Mouse (Mus musculus) embryonic stem cell, embryonic (primary cell): ENCODE data around the gene H2-T22.

ENCODE experiments used
- CTCF ChIA-PET, 4 experiments: fragments of 300-600 bp in 2 of 4; fragments of 350-600 bp in 2 of 4; sonication (Branson Sonifier 250); formaldehyde crosslinking; loops; one replicate each; lab custom pipeline; 2022; ENCODE audit warnings: inconsistent platforms in 2 of 4; lab: Charles Lee
- POLR2A ChIA-PET, 4 experiments: fragments of 300-600 bp in 2 of 4; fragments of 350-600 bp in 2 of 4; sonication (Branson Sonifier 250); formaldehyde crosslinking; loops; one replicate each; lab custom pipeline; 2022; ENCODE audit warnings: antibody characterized with exemption in 4 of 4, inconsistent platforms in 1 of 4; lab: Charles Lee

The H2-T22 gene

DNA sequence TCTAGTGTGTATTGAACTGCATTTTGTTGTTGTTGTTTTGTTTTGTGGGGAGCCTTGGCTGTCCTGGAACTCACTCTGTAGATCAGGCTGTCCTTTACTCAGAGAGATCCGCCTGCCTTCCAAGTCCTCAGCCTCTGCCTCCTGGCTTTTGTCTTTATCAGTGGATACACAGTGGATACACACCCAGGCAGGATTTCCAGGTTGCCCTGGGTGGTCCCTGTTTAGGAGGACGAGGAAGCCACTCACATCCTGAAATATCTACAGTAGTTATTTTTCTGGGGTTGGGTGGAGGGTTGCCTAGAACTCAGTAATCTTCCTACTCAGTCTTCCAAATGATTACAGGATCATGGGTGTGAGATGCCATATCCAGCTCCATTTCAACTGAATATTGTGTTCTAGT lies 23.6 kb downstream of the H2-T22 start:
- CTCF ChIA-PET = interaction anchor here in 2 of 4 experiments (0.7 to 2.3 kb wide), 3 partner anchors 22 to 42 kb away, joined by 4 to 8 read pairs (median 8); no protein-coding TSS in a partner anchor

GRCm38 (mm10) chr17:36017046-36017445 lies 25.5 kb downstream of the H2-T22 start:
- POLR2A ChIA-PET = interaction anchor here in 2 of 4 experiments (1.2 to 4.2 kb wide), 2 partner anchors 13 to 14 kb away, joined by 5 to 29 read pairs; no protein-coding TSS in a partner anchor
- CTCF ChIA-PET = interaction anchor here in 1 of 4 experiments (0.6 to 2.3 kb wide), 5 partner anchors 16 to 876 kb away, joined by 3 to 7 read pairs (median 4); no protein-coding TSS in a partner anchor

More for the DNA sequence above, 23.6 kb downstream of the H2-T22 start:
- POLR2A ChIA-PET = interaction anchor here in 1 of 4 experiments (2.3 to 2.6 kb wide), 2 partner anchors 14 to 16 kb away, joined by 10 to 15 read pairs; no protein-coding TSS in a partner anchor

- CTCF ChIA-PET = interaction anchor here in 1 of 4 experiments (0.5 to 2.4 kb wide), 3 partner anchors 9 to 145 kb away, joined by 3 to 8 read pairs (median 5); no protein-coding TSS in a partner anchor
- POLR2A ChIA-PET = interaction anchor here in 2 of 4 experiments (2.8 to 4.2 kb wide), 2 partner anchors 9 to 11 kb away, joined by 10 to 29 read pairs; no protein-coding TSS in a partner anchor
Observed at GRCm38 (mm10) chr17:36014977-36015376, 27.6 kb downstream of the H2-T22 start.

GRCm38 (mm10) chr17:36004409-36004808 lies 38.1 kb downstream of the H2-T22 start:
- CTCF ChIA-PET = interaction anchor here in 3 of 4 experiments (0.6 to 1.9 kb wide), 6 partner anchors 8 to 749 kb away, joined by 3 to 9 read pairs (median 6); partner anchors contain the start of gene H2-T23 (in 1 of the 3)
- POLR2A ChIA-PET = interaction anchor here (0.6 to 5.1 kb wide), 10 partner anchors 12 to 171 kb away, joined by 3 to 29 read pairs (median 4); partner anchors contain the start of gene H2-T24 (in 1 of the 4)

DNA sequence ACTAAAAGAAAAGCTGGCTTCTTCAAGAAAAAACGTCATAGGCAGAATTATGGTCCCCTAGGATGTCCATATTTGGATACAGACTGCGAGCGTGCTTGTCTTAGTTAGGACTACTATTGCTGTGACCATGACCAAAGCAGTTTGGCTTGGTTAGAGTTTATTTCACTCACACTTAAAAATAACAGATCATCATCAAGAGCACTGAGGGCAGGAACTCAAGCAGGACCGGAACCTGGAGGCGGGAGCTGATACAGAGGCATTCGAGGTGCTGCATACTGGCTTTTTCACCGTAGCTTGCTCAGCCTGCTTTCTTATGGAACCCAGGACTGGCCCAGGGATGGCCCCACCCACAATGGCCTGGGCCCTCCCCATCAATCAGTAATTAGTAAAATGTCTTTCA lies 39.2 kb downstream of the H2-T22 start:
- ChIA-PET CTCF (interaction anchor here in 1 of 4 experiments (0.8 to 1.9 kb wide), 4 partner anchors 9 to 58 kb away, joined by 3 to 9 read pairs (median 4); partner anchors contain the start of genes H2-T23 and H2-T24), POLR2A (interaction anchor here in 3 of 4 experiments (0.7 to 5.1 kb wide), 11 partner anchors 10 to 170 kb away, joined by 3 to 29 read pairs (median 5); partner anchors contain the start of genes H2-T24 (in 2 of the 3) and Nrm (in 1 of the 3))

DNA sequence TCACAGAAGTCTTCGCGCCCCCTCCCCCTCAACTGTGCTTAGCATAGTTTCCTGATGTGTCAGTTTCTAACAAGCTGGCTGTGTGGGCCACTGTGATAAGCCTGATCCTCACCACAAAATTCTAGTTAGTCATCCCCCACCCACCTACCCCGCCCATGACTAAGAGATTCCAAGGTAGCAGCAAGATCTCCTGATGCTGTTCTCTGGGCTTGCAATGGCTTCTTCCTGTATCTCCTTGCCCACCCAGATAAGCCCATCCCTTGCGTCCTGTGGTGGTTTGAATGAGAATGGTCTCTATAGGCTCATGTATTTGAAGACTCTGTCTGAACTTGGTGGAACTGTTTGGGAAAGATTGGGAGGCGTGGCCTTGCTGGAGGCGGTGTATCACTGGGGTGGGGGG lies 40.6 kb downstream of the H2-T22 start:
- POLR2A ChIA-PET = interaction anchor here in 2 of 4 experiments (0.8 to 5.1 kb wide), 9 partner anchors 8 to 92 kb away, joined by 3 to 29 read pairs (median 6); partner anchors contain the start of genes H2-T24 (in 1 of the 2), Mrps18b (in 1 of the 2) and Ppp1r10 (in 1 of the 2)
- CTCF ChIA-PET = interaction anchor here in 1 of 4 experiments (1.3 kb wide), 1 partner anchor 8 kb away, joined by 5 read pairs; no protein-coding TSS in a partner anchor

DNA sequence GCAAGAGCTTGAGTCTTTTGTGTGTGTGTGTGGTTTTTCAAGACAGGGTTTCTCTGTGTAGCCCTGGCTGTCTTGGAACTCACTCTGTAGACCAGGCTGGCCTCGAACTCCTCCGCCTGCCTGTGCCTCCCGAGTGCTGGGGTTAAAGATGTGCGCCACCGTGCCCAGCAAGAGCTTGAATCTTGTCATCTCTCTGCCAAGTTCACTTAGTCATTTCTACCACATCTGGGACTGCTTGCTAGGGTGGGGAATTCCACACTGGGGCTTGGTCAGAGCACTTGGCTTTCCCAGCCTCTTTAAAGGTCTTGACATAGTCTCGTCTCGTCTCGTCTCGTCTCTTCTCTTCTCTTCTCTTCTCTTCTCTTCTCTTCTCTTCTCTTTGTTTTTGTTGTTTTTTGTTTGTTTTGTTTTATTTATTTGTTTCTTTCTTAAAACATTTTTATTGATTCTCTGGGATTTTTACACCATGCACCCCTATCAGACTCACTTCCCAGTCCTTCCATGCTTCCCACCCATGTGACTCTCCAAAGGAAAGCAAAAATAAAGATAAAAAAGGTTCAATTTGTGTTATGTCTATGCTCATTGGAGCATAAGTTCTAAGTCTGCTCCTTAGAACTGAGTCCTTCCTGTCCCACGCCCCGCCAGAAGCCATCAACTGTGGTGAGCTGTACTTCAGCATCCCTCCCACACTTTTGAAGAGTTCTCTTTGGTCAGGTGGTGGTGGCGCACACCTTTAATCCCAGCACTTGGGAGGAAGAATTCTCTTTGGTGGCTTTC lies 41.2 kb downstream of the H2-T22 start:
- ChIA-PET POLR2A (interaction anchor here in 3 of 4 experiments (0.6 to 5.1 kb wide), 7 partner anchors 15 to 501 kb away, joined by 3 to 29 read pairs (median 6); partner anchors contain the start of gene H2-T24 (in 2 of the 3)), CTCF (interaction anchor here in 1 of 4 experiments (0.7 to 1.1 kb wide), 3 partner anchors 15 to 113 kb away, joined by 3 to 4 read pairs (median 4); no protein-coding TSS in a partner anchor)

GRCm38 (mm10) chr17:36000349-36000748 lies 42.2 kb downstream of the H2-T22 start:
- POLR2A ChIA-PET = interaction anchor here in 2 of 4 experiments (0.7 to 1.9 kb wide), 5 partner anchors 20 to 85 kb away, joined by 3 to 8 read pairs (median 3); partner anchors contain the start of gene H2-T24 (in 2 of the 2)
- CTCF ChIA-PET = interaction anchor here in 2 of 4 experiments (0.7 to 1.1 kb wide), 4 partner anchors 12 to 110 kb away, joined by 3 to 7 read pairs (median 4); no protein-coding TSS in a partner anchor

- ChIA-PET CTCF (interaction anchor here in 2 of 4 experiments (0.6 to 4.1 kb wide), 2 partner anchors 61 to 278 kb away, joined by 5 to 43 read pairs; no protein-coding TSS in a partner anchor), POLR2A (interaction anchor here in 1 of 4 experiments (3.3 kb wide), 1 partner anchor 61 kb away, joined by 15 read pairs; no protein-coding TSS in a partner anchor)
Observed at GRCm38 (mm10) chr17:35999356-35999755, 43.2 kb downstream of the H2-T22 start.

DNA sequence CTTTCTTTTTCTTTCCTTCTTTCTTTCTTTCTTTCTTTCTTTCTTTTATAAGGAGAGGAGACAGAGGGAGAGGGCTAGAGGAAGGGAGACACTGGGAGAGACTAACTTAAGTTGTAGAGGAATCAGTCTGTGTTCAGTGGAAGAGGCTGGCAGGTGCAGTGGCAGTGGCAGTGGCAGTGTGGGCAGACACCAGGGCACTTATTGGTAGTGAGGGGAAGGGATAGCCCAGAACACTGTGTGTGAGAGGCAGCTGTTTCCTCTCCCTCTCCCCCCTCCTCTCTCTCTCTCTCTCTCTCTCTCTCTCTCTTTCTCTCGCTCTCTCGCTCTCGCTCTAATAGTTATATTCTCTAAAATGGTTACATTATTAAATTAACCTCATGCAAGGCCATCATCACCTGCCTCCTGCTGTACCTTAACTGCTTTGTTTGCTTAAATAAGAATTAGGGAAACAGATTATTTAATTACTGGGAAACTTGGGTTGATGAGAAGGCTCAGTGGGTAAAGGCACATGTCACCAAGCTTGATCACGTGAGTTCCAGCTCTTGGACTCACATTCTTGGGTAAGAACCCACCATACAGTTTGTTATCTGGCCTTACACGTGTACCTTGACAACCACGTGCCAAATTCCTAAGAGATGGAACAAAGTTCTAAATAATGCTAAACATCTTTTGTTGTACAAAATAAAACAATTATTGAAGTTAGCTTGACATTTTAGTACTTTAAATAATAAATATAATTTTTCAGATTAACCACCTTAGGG lies 43.8 kb downstream of the H2-T22 start:
- ChIA-PET CTCF (interaction anchor here in 2 of 4 experiments (0.6 to 4.1 kb wide), 3 partner anchors 62 to 278 kb away, joined by 5 to 43 read pairs (median 15); no protein-coding TSS in a partner anchor), POLR2A (interaction anchor here in 1 of 4 experiments (3.3 kb wide), 1 partner anchor 60 kb away, joined by 15 read pairs; no protein-coding TSS in a partner anchor)

- ChIA-PET POLR2A (interaction anchor here in 3 of 4 experiments (0.6 to 3.3 kb wide), 14 partner anchors 11 to 250 kb away, joined by 3 to 15 read pairs (median 4); partner anchors contain the start of gene H2-T24 (in 1 of the 3)), CTCF (interaction anchor here (0.6 to 4.1 kb wide), 27 partner anchors 23 to 1003 kb away, joined by 3 to 43 read pairs (median 4); partner anchors contain the start of genes H2-T23 (in 1 of the 4), H2-T24 (in 1 of the 4), Ier3 (in 1 of the 4) and Zfp57 (in 1 of the 4))
Observed at GRCm38 (mm10) chr17:35997713-35998510, 44.6 kb downstream of the H2-T22 start.

DNA sequence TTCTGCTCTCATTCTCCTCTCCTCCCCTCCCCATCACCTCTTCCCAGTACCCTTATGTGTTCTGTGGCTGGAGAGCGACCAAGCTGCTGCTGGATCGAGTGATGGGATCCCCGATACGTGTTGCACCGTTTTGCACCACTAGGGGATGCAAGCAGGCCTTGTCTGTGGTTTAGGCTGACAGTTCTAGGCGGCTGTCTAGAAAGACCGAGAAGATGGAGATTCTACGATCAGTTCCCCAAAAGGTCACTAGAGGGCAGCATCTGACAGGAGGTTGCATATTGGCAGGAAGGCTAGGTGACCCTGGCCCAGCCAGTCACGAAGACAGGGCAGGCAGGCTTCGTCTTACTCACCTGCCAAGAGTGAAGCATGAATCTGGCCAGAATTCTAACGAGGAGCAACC lies 45.6 kb downstream of the H2-T22 start:
- ChIA-PET CTCF (interaction anchor here (0.5 to 4.1 kb wide), 55 partner anchors 8 to 1031 kb away, joined by 3 to 43 read pairs (median 4); partner anchors contain the start of genes H2-T24 (in 2 of the 4), H2-T23 (in 1 of the 4), Ier3 (in 1 of the 4) and Mrps18b (in 1 of the 4)), POLR2A (interaction anchor here in 3 of 4 experiments (0.6 to 3.3 kb wide), 18 partner anchors 17 to 790 kb away, joined by 3 to 15 read pairs (median 4); partner anchors contain the start of genes Gnl1 (in 1 of the 3), H2-T24 (in 1 of the 3), Prr3 (in 1 of the 3) and Trim39 (in 1 of the 3))

- ChIA-PET POLR2A (interaction anchor here (0.8 to 5.3 kb wide), 26 partner anchors 9 to 273 kb away, joined by 3 to 60 read pairs (median 5); partner anchors contain the start of genes Gnl1 (in 2 of the 4), Prr3 (in 2 of the 4), Abcf1 (in 1 of the 4) and H2-T24 (in 1 of the 4)), CTCF (interaction anchor here (0.6 to 4.6 kb wide), 21 partner anchors 8 to 362 kb away, joined by 3 to 67 read pairs (median 7); partner anchors contain the start of genes Dhx16 (in 1 of the 4), Flot1 (in 1 of the 4), Gnl1 (in 1 of the 4) and H2-T24 (in 1 of the 4))
Observed at GRCm38 (mm10) chr17:35994879-35995240, 47.7 kb downstream of the H2-T22 start.

DNA sequence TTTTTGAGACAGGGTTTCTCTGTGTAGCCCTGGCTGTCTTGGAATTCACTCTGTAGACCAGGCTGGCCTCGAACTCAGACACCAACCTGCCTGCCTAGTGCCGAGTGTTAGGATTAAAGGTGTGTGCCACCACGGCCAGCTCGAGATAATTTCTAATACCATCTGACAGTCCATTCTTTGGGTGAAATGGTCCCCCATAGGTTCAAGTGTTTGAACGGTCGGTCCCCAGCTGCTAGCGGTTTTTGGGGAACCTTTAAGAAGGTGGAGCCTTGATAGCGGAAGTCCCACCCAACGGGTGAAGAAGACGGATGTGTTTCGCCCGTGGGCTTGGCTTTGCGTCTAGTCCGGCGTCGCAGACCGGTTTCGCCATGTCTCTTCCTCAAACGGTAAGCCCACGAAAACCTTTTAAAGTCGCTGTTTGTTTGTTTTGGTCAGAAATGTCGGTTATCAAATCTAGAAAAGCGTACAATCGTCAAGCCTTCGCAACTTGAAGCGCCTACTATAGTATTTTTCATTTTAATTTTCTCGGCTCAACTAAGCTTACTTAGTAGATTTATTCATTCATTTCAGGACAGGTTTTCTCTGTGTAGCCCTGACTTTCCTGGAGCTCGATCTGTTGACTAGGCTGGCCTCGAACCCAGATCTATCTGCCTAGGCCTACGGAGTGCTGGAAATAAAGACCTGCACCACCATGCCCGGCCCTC lies 48.2 kb downstream of the H2-T22 start:
- CTCF ChIA-PET = interaction anchor here (0.6 to 4.6 kb wide), 88 partner anchors 8 to 410 kb away, joined by 3 to 67 read pairs (median 4); partner anchors contain the start of genes Gnl1 (in 3 of the 4), Prr3 (in 3 of the 4), Flot1 (in 2 of the 4) and H2-T24 (in 2 of the 4)

More for the DNA sequence above, 48.2 kb downstream of the H2-T22 start:
- POLR2A ChIA-PET = interaction anchor here (0.6 to 5.3 kb wide), 60 partner anchors 8 to 410 kb away, joined by 3 to 60 read pairs (median 4); partner anchors contain the start of genes Gnl1 (in 3 of the 4), Prr3 (in 3 of the 4), Abcf1 (in 2 of the 4) and Ier3 (in 2 of the 4)
